Mouse (Mus musculus): ENCODE results near the gene Amn1.
"Not testable (repeated sequence)": the region's sequence is repeated elsewhere in the genome, so short reads cannot be mapped to it uniquely, and the experiment has no call there.

Amn1 gene

GRCm38 (mm10) chr6:149154116-149155030, 34.1 kb downstream of the Amn1 start:
- no peak for DNase-seq (ENCODE audit: low spot score in 2 of 2)

GRCm38 (mm10) chr6:149153473-149154115, 34.9 kb downstream of the Amn1 start:
- DNase-seq (ENCODE audit: low spot score in 2 of 2), result no peak

GRCm38 (mm10) chr6:149152119-149152518, 36.4 kb downstream of the Amn1 start:
- no peak for DNase-seq (ENCODE audit: low spot score in 2 of 2)

- DNase-seq (ENCODE audit: low spot score in 2 of 2), result no peak
Measured at GRCm38 (mm10) chr6:149148436-149149229, 39.9 kb downstream of the Amn1 start.

- no peak for DNase-seq (ENCODE audit: low spot score in 2 of 2)
Measured at GRCm38 (mm10) chr6:149145143-149145542, 43.4 kb downstream of the Amn1 start.

- peak; percentile 80 to 86 for DNase-seq (ENCODE audit: low spot score in 2 of 2)
Measured at GRCm38 (mm10) chr6:149141393-149142173, 46.9 kb downstream of the Amn1 start.

- no peak for DNase-seq (ENCODE audit: low spot score in 2 of 2)
Measured at GRCm38 (mm10) chr6:149139471-149139870, 49.0 kb downstream of the Amn1 start, which contains the start of gene Etfbkmt. TSS of gene Etfbkmt (plus strand) at chr6:149139849.

GRCm38 (mm10) chr6:149139011-149139410, 49.5 kb downstream of the Amn1 start:
- no peak for DNase-seq (ENCODE audit: low spot score in 2 of 2)

- DNase-seq (ENCODE audit: low spot score in 2 of 2), result no peak
Measured at GRCm38 (mm10) chr6:149137936-149138335, 50.6 kb downstream of the Amn1 start.

- DNase-seq (ENCODE audit: low spot score in 2 of 2), result no peak
Measured at GRCm38 (mm10) chr6:149135631-149136030, 52.9 kb downstream of the Amn1 start.

GRCm38 (mm10) chr6:149134391-149135150, 53.9 kb downstream of the Amn1 start:
- DNase-seq (ENCODE audit: low spot score in 2 of 2), result no peak

GRCm38 (mm10) chr6:149132311-149133077, 56.0 kb downstream of the Amn1 start:
- DNase-seq (ENCODE audit: low spot score in 2 of 2), result peak in 1 of 2 experiments; percentile 26

- no peak for DNase-seq (ENCODE audit: low spot score in 2 of 2)
Measured at GRCm38 (mm10) chr6:149131111-149131510, 57.4 kb downstream of the Amn1 start.

GRCm38 (mm10) chr6:149129870-149130269, 58.6 kb downstream of the Amn1 start, which contains the start of gene Gm10203:
TSS of gene Gm10203 (plus strand) at chr6:149130170.
- not testable (repeated sequence) for DNase-seq (ENCODE audit: low spot score in 2 of 2)

GRCm38 (mm10) chr6:149126675-149127074, 61.8 kb downstream of the Amn1 start:
- DNase-seq (ENCODE audit: low spot score in 2 of 2), result peak; percentile 17 to 52

- no peak for DNase-seq (ENCODE audit: low spot score in 2 of 2)
Measured at GRCm38 (mm10) chr6:149123042-149123441, 65.5 kb downstream of the Amn1 start.

GRCm38 (mm10) chr6:149119853-149120252, 68.7 kb downstream of the Amn1 start:
- DNase-seq (ENCODE audit: low spot score in 2 of 2), result peak in 1 of 2 experiments; percentile 40

GRCm38 (mm10) chr6:149118935-149119334, 69.6 kb downstream of the Amn1 start:
- DNase-seq (ENCODE audit: low spot score in 2 of 2), result no peak

GRCm38 (mm10) chr6:149116992-149117391, 71.5 kb downstream of the Amn1 start:
- no peak for DNase-seq (ENCODE audit: low spot score in 2 of 2)

GRCm38 (mm10) chr6:149108909-149109308, 79.6 kb downstream of the Amn1 start:
- DNase-seq (ENCODE audit: low spot score in 2 of 2), result no peak
